Mouse (Mus musculus) macrophage (primary cell): ENCODE measurements around the gene Gramd1a. TPM values are rescaled to one million over a fixed set of nuclear protein-coding genes. Genes with fewer than 3 reads are reported as not detected.
A peak's percentile ranks its signal among the peaks of the same experiment; 100 is the strongest.

Source experiments
- H3K27ac ChIP-seq: fragments of 350-480 bp; formaldehyde crosslinking; 2 replicates; pipeline ENCODE4 v1.9.0; 2021
- H3K36me3 ChIP-seq: fragments of 350-480 bp; formaldehyde crosslinking; 2 replicates; pipeline ENCODE4 v1.9.0; 2021; ENCODE audit errors: inconsistent target
- H3K4me3 ChIP-seq: fragments of 350-480 bp; formaldehyde crosslinking; 2 replicates; pipeline ENCODE4 v1.9.0; 2021; ENCODE audit errors: inconsistent target
- H3K79me2 ChIP-seq: fragments of 350-480 bp; formaldehyde crosslinking; 2 replicates; pipeline ENCODE4 v1.9.0; 2021; ENCODE audit errors: inconsistent target
- WGBS: methylation state at CpG from one replicate; pipeline ENCODE4 v1.1.7; 2026; ENCODE audit warnings: inconsistent platforms; ENCODE audit not compliant: missing documents; 5-methylcytosine and 5-hydroxymethylcytosine counted together
- polyA plus RNA-seq: library from polyadenylated mRNA; stranded (reverse); fragments of 250-400 nt; gene quantifications from 3 replicates; pipeline ENCODE4 v1.2.4, GENCODE M21; 2018; ENCODE audit warnings: inconsistent platforms

Gene Gramd1a
- polyA plus RNA-seq, 1 experiment from 2014 or later, result 30.4 TPM

DNA sequence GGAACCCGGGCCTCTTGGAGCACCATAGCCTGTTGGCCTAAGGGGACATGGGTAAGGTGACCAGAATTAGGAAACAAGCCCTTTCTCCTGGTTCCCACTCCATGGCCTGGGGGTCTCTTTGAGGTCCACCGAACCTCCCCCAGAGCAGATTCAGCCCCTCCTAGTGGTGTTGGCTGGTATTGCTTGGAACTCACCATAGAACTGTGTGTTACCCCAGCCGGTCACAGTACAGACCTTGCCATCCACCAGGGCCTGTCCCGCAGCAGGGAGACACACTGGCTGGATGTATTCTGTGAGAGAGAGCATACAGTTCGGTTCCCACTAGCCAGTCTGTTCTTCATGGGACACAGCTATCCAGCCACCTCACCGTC lies 56.1 kb downstream of the Gramd1a start:
- H3K79me2 ChIP-seq, result no peaks in the 10 kb centered on the region
- H3K4me3 ChIP-seq, result no peak overlapping the region
- no peak overlapping the region for H3K27ac ChIP-seq
- 91% methylated on average over 6 of the region's 6 CpGs for WGBS
- H3K36me3 ChIP-seq, result no peaks in the 10 kb centered on the region

DNA sequence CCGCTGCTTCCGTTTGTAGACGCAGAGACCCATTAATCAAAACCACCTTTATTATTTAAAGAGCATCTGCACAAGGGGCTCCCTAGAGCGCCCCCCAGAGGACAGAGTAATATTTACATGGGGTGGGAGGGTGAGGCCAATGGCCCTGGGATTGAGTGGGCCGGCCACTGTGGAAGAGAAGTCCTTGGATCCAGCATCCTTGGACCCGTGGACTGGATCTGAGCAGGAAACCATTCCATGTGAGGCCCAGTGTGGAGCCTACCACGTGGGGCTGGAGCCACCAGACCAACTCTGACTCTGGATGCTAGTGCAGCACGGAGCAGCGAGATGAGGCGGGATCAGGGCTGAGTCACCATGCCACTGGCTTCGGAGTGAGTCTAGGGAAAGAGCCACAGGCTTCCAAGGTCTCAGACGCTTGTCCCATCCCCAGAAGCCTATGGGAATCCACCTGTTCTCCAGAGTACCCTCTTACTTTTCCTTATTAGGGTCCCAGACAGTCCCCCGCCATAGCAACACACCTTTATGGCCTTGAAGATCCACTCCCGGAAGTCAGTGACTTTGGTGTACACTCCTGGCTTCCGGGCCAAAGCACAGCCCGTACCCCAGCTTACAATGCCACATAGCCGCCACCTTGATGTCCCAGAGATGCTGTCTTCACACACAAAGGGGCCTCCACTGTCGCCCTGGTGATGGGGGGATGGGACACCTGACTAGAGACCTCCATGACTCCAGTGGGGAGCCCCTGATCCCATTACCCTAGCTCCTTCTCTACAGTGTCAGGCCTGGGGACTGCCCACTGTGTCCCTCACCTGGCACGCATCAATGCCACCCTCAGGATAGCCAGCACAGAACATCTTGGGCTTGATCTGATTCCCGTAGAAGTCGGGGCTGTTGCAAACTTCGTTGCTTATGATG lies 56.7 kb downstream of the Gramd1a start:
- Histone ChIP-seq H3K36me3 (no peaks in the 10 kb centered on the region), H3K27ac (no peak overlapping the region), H3K4me3 (no peak overlapping the region), H3K79me2 (no peaks in the 10 kb centered on the region)
- 89% methylated on average over 22 of the region's 22 CpGs for whole genome bisulfite sequencing

DNA sequence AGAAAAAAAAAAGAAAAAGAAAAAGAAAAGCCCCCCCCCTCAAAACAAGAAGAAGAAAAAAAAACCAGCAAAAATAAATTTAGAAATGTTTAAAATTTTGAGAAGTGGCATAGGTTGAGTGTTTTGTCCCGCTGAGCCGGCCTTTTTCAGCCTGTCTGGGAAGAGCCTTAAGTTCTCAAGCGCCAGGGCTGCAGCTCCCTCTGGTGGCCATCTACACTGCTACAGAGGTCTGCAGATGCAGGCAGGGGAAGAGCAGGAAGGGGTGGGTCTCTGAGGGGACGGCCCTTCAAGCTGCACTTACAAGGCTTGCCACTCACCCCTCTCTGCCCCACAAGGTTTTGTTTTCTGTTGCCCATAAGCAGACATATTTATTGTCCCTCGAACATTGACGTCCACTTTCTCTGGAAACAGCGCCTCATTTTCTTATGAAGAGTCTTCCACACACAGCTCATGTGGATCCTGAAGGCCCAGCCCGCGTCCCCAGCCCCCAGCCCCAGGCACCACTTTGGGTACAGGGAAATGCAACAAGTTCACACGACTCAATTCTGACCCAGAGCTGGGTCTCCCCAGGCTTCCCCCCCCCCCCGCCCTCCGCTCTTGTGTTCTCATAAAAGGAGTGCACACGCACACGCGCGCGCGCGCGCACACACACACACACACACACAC lies 58.0 kb downstream of the Gramd1a start:
- no peaks in the 10 kb centered on the region for H3K79me2 ChIP-seq
- 18% methylated on average over 10 of the region's 20 CpGs for WGBS
- H3K4me3 ChIP-seq, result no peak overlapping the region

DNA sequence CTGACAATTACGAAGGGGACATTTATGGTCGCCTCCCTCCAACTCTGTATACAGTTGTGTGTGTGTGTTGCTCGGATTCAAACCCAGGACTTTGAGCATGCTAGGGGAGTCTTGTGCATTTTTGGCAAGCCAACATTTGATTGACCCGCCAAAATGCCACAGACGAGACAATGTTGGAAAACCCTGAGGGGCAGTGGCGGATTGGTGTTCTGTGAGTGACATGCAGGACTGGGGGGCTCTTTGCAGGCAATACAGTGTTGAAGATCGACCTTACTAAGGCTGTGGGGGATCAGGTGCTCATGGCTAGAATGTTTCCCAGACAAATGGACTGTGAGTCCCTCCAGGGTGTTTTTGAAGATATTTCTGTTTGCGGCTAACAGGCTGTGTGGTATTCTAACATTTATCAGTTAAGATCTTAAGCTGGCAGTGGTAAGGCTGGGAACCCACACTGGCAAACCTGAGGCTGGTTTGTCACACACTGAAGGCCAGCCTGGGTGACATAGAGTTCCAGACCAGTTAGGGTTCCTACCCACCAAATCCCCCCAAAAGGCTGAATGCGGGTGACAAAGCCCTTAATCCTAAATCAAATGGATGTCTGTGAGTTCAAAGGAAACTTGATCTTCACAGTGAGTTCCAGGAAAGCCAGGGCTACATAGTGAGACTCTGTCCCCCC lies 58.7 kb downstream of the Gramd1a start:
- H3K27ac ChIP-seq, result no peak overlapping the region
- 90% methylated on average over 7 of the region's 9 CpGs for WGBS
- no peaks in the 10 kb centered on the region for H3K79me2 ChIP-seq
- no peaks in the 10 kb centered on the region for H3K36me3 ChIP-seq
- H3K4me3 ChIP-seq, result no peak overlapping the region

More for the DNA sequence above, 58.0 kb downstream of the Gramd1a start:
- Histone ChIP-seq H3K36me3 (no peaks in the 10 kb centered on the region), H3K27ac (no peak overlapping the region)

DNA sequence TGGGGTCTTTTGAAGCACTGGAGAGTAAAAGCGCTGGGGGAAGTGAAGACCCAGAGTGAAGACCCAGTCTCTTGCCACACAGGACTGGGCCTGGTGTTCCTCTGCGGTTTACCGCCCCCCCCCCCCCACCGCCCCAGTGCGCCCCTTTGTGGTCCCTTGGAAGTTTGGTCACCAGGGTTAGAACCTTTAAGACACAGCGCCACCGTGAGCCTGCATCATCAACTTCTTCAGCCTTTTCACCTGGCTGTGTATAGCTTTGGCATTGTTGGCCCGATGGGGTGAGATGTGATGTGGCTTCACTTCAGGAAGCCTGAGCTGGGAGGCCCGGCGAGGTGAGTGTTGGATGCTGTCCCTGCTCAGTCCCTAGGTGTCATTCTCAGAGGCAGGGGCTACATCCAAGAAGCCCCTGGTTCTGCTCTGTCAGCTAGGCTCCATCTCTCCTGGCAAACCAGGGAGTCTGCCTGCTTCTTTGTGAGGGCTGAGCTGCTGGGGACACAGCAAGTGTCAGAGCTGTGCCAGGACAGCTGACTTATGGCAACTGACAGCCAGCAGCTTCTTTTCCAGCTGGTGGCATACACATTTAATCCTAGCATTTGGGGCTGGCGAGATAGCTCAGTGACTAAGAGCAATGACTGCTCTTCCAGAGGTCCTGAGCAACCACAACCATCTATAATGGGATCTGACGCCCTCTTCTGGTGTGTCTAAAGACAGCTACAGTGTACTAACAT lies 60.8 kb downstream of the Gramd1a start:
- 28% methylated on average over 7 of the region's 12 CpGs for WGBS
- Histone ChIP-seq H3K36me3 (no peaks in the 10 kb centered on the region), H3K27ac (no peak overlapping the region), H3K4me3 (no peak overlapping the region), H3K79me2 (no peaks in the 10 kb centered on the region)

DNA sequence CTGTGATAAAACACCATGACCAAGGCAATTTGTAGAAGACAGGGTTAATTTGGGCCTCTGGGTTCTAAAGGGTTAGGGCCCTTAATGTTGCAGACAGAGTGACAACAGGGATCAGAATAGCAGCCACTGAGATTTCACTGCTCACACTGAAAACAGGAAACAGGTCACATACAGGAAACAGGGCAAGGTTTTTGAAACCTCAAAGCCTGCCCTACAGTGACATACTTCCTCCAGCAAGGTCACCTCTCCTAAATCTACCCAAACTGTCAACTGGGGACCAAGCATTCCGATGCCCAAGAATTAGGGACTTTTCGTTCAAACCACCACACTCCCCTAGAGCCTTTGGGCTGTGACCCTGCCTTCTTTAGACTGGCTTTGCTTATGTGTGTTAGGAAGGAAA lies 66.0 kb downstream of the Gramd1a start:
- H3K4me3 ChIP-seq, result no peak overlapping the region
- H3K27ac ChIP-seq, result peak overlapping the region; percentile 18
- H3K36me3 ChIP-seq, result no peaks in the 10 kb centered on the region
- WGBS, result 10% methylated on average over 2 of the region's 2 CpGs
- no peaks in the 10 kb centered on the region for H3K79me2 ChIP-seq

DNA sequence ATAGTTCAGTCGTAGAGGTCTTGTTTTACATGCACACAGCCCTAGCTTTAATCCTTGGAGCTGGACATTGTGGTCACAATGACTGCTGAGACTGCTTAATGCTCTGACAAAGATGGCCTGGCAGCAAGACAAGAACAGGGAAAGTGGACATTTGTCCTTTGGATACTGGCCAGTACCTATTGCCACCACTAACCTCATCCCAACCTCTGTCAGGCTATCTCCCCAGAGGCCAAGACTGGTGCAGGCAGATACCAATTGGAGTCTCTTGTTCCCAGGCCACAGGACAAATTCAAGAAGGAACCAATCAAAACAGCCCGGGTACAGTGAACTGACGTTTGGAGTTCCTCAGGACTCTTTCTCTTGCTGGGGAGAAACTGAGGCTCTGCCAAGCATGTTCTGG lies 67.5 kb downstream of the Gramd1a start:
- H3K27ac ChIP-seq, result no peak overlapping the region
- 84% methylated on average over 3 of the region's 3 CpGs for WGBS

DNA sequence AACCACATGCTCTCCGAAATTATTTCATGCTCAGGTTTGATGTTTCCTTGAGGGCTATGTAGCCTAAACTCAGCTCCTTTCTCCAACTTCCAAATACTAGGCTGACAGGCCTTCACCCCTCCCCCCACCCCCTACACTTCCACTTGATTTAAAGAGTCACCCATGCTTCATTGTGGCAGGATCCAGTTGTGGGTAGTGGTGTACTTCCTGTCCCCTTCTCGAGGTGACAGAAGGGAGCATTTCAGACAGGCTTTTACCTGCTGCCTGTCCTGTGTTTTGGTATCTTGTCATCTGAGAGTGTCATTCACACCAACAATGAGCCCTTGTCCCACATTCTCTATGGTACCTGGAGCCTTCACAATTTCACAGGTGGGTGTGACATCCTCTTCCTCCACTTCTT lies 68.4 kb downstream of the Gramd1a start:
- Histone ChIP-seq H3K36me3 (no peaks in the 10 kb centered on the region), H3K79me2 (no peaks in the 10 kb centered on the region), H3K4me3 (no peak overlapping the region), H3K27ac (no peak overlapping the region)
- WGBS, result 4% methylated on average over 2 of the region's 2 CpGs

More for the DNA sequence above, 67.5 kb downstream of the Gramd1a start:
- Histone ChIP-seq H3K36me3 (no peaks in the 10 kb centered on the region), H3K79me2 (no peaks in the 10 kb centered on the region), H3K4me3 (no peak overlapping the region)

DNA sequence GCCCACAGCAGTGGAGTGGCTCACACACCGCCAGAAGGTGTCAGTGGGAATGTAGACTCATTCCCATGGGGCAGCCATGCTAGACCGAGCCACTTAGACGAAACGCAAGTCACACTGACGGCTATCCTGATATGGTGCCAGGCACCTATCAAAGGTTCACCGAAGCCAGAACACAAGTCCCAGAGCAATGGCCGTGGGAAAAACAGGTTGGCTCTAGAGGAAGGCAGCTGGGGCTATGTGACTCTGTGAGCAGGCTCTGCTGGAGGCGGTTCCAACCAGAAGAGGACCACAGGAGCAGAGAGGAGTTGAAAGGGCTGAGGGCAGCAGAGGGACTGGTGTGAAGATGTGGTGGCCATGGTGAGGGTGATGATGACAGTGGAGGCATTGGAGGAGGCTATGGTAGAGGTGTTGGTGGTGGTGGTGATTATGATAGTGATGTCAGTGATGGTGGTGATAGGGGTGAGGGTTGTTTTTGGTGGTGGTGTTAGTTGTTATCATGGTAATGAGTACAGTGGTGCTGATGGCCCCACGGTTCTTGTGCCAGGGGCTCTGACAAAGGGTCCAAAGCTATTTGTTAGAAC lies 69.4 kb downstream of the Gramd1a start:
- Histone ChIP-seq H3K36me3 (no peaks in the 10 kb centered on the region), H3K79me2 (no peaks in the 10 kb centered on the region), H3K4me3 (no peak overlapping the region), H3K27ac (no peak overlapping the region)
- WGBS, result 95% methylated on average over 9 of the region's 9 CpGs

DNA sequence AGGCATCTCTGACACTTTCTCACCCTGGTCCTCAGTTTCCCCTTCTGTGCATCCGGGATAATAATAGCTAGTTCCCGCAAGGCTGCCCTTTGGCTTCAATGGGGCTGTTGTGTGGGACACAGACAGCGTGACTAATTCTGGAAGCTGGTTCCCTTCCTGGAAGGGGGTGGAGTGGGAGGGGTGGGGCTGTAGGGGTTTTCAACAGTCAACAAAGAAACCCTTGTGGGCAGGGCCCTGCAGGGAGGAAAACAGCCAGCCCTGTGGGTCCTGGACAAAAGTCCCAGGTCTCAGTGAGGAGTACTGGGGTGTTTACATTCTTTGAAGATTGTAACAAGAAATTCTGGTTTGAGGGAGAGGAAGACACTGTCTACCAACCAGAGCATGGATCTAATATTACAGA lies 70.5 kb downstream of the Gramd1a start:
- H3K27ac ChIP-seq, result no peak overlapping the region
- WGBS, result 66% methylated on average over 3 of the region's 3 CpGs
- H3K36me3 ChIP-seq, result no peaks in the 10 kb centered on the region
- no peak overlapping the region for H3K4me3 ChIP-seq
- no peaks in the 10 kb centered on the region for H3K79me2 ChIP-seq

DNA sequence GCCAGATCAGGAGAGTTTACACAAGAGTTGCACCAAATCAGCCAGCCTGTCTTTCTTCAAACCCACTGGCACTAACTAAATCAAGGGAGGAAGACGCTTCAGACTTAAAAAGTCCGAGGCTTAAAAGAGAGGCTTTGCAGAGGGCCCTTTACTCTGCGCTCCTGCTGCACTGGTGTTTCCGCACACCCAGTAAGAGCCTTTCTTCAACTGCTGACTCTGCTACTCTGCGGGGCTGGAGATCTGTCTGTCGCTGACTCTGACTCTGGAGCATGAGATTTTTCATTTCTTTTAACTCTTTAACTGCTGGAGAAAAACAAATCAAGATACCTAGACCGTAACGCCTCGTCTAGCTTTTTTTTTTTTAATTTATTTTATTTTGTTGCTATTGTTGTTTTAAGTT lies 71.6 kb downstream of the Gramd1a start:
- 83% methylated on average over 9 of the region's 9 CpGs for WGBS
- Histone ChIP-seq H3K4me3 (no peak overlapping the region), H3K79me2 (no peaks in the 10 kb centered on the region), H3K36me3 (no peaks in the 10 kb centered on the region), H3K27ac (no peak overlapping the region)

DNA sequence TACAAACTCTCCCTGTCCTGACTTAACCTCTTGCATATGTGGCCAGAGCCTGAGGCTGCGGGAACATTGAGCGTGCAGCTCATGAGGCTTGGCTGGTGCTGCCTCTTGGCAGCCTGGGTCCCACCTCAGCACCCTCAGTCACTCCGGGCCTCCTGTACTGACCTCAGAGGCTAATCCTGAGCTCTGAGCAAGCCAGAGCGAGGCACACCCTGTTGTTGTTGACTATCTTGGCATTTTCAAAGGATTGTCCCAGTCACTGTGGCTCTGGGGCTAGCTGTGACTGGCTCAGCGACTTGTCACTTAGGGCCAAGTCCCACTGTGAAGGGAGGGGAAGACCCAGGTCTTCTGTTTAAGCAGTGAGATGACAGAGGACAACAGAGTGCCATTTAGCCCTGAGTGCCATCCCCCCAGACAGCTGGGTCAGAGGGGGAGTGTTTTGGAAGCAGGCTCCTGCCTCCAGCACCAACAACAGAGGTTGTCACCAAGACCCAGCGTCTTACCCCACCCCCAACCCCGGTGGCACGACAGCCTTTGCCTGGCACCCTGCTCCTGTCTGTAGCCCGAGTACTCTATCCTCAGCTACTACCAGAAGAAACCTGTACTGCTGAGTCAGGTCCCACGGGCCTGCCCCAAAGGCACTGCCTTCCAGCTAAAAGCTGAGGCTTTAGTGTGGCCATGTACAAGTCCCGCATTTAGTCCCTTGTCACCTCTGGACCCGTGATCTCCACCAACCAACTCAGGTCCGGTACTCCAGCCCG lies 72.7 kb downstream of the Gramd1a start:
- 86% methylated on average over 14 of the region's 14 CpGs for WGBS
- no peaks in the 10 kb centered on the region for H3K36me3 ChIP-seq
- H3K4me3 ChIP-seq, result no peak overlapping the region
- no peak overlapping the region for H3K27ac ChIP-seq
- H3K79me2 ChIP-seq, result no peaks in the 10 kb centered on the region

DNA sequence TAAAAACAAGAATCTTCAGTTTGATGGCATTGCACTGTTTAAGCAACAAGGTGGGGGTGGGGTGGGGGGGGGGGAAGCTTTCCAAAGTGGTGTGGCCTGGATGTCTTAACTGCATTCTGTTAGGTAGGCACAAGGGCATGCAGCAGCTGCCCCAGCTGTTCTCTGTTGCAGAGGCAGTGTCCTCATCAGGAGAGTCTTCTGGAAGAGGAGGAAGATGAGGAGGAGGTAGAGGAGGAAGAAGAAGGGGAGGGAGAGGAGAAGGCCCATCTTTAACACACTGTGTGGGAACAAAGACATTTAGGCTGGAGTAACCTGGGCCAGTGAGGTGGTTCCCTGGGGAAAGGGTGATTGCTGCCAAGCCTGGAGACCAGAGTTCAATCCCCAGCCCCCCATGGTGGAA lies 73.6 kb downstream of the Gramd1a start:
- no peak overlapping the region for H3K4me3 ChIP-seq
- H3K36me3 ChIP-seq, result no peaks in the 10 kb centered on the region
- H3K79me2 ChIP-seq, result no peaks in the 10 kb centered on the region
- no peak overlapping the region for H3K27ac ChIP-seq

DNA sequence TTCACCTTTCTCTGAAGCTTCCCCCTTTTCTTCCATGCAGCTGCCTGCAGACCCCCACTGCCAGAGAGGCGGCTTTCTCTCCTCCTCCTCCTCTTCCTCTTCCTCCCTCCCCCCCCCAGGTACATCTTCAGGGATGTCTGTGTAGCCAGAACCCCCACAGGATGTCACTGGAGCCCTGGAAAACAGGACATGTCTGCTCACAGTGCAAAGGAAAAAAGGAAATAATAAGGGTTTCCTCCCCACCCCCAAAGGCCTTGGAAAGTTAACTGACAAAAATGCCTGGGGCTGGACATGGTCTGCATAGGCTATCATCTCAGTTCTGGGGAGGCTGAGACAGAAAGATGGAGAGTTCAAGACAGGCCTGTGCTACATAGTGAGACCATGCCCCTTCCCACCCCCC lies 74.6 kb downstream of the Gramd1a start:
- Histone ChIP-seq H3K79me2 (no peaks in the 10 kb centered on the region), H3K36me3 (no peaks in the 10 kb centered on the region), H3K4me3 (no peak overlapping the region), H3K27ac (no peak overlapping the region)
- 59% methylated on average over 1 of the region's 1 CpGs for WGBS
